Mouse (Mus musculus) midbrain, embryonic 12.5 days (tissue): ENCODE data around the gene Hmgcl. TPM values are rescaled to one million over a fixed set of nuclear protein-coding genes. Genes with fewer than 3 reads are reported as not detected.
"Not testable (repeated sequence)": the region's sequence is repeated elsewhere in the genome, so short reads cannot be mapped to it uniquely, and the experiment has no call there.

Experiments
- ATAC-seq: fragments of 200-750 bp; cut with Nextera tagmentation; 2 replicates; pipeline ENCODE4 v1.8.0; 2017; ENCODE audit warnings: low read depth, moderate TSS enrichment, moderate library complexity; ENCODE audit not compliant: low FRiP score
- H3K27ac ChIP-seq: fragments of 300-500 bp; sonication (generic); replicated peaks from 2 replicates; pipeline ENCODE4 v1.5.1; 2016; ENCODE audit warnings: mild to moderate bottlenecking
- H3K27me3 ChIP-seq: fragments of 300-500 bp; sonication (generic); 2 replicates; pipeline ENCODE4 v1.6.1; 2016; ENCODE audit warnings: mild to moderate bottlenecking
- H3K36me3 ChIP-seq: fragments of 300-500 bp; sonication (generic); 2 replicates; pipeline ENCODE4 v1.6.1; 2016
- H3K4me1 ChIP-seq: fragments of 300-500 bp; sonication (generic); 2 replicates; pipeline ENCODE4 v1.6.1; 2016
- H3K4me2 ChIP-seq: fragments of 300-500 bp; sonication (generic); replicated peaks from 2 replicates; pipeline ENCODE4 v1.6.1; 2016; ENCODE audit warnings: mild to moderate bottlenecking, moderate library complexity
- H3K4me3 ChIP-seq: fragments of 300-500 bp; sonication (generic); 2 replicates; pipeline ENCODE4 v1.5.1; 2016; ENCODE audit warnings: mild to moderate bottlenecking
- H3K9ac ChIP-seq: fragments of 300-500 bp; sonication (generic); replicated peaks from 2 replicates; pipeline ENCODE4 v1.6.1; 2016; ENCODE audit warnings: mild to moderate bottlenecking, moderate library complexity
- H3K9me3 ChIP-seq: fragments of 300-500 bp; sonication (generic); 2 replicates; pipeline ENCODE4 v1.6.1; 2016; ENCODE audit warnings: mild to moderate bottlenecking
- WGBS: fragments of 180-500 bp; shearing (Covaris S2); methylation state at CpG from one replicate; pipeline ENCODE4 v1.1.7; 2016; 5-methylcytosine and 5-hydroxymethylcytosine counted together
- polyA plus RNA-seq: library from polyadenylated mRNA; unstranded; fragments of >200 nt; fragmentation: Nextera tagmentation; extraction: Ambion mirVana; gene quantifications from 2 replicates; pipeline ENCODE4 v1.2.1, GENCODE M21; 2016

The Hmgcl gene
- polyA plus RNA-seq, 1 experiment from 2014 or later, result 54.1 TPM

- Histone ChIP-seq H3K4me1 (no peaks in the 10 kb centered on the region), H3K4me3 (no peak overlapping the region), H3K9me3 (no peaks in the 10 kb centered on the region), H3K9ac (no peak overlapping the region), H3K36me3 (peaks cover 36% of the 10 kb centered on the region), H3K27me3 (no peaks in the 10 kb centered on the region), H3K4me2 (no peak overlapping the region), H3K27ac (no peak overlapping the region)
- 92% methylated on average over 9 of the region's 9 CpGs for WGBS
- ATAC-seq, result no peak
Observed at GRCm38 (mm10) chr4:135929828-135930227, 16.4 kb upstream of the Hmgcl start.

DNA sequence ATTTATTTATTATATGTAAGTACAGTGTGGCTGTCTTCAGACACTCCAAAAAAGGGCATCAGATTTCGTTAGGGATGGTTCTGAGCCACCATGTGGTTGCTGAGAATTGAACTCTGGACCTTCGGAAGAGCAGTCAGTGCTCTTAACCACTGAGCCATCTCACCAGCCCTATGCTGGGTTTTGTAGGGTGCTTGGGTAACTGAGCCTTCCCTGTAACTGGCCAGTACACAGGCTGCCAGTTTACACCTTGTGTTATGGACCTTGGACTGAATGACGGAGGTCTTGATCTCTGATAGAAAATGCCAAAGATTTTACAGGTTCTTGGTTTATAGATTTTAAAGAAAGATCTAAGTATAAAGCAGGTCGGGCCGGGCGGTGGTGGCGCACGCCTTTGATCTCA is 16.0 kb upstream of the Hmgcl start:
- no peak overlapping the region for H3K9ac ChIP-seq
- no peak overlapping the region for H3K4me3 ChIP-seq
- H3K4me2 ChIP-seq, result no peak overlapping the region
- H3K4me1 ChIP-seq, result peaks cover 3% of the 10 kb centered on the region; the same call in 1 of the 2 replicates
- ATAC-seq, result no peak
- H3K27me3 ChIP-seq, result no peaks in the 10 kb centered on the region
- no peak overlapping the region for H3K27ac ChIP-seq
- WGBS, result 94% methylated on average over 8 of the region's 8 CpGs
- H3K36me3 ChIP-seq, result peaks cover 36% of the 10 kb centered on the region
- no peaks in the 10 kb centered on the region for H3K9me3 ChIP-seq

DNA sequence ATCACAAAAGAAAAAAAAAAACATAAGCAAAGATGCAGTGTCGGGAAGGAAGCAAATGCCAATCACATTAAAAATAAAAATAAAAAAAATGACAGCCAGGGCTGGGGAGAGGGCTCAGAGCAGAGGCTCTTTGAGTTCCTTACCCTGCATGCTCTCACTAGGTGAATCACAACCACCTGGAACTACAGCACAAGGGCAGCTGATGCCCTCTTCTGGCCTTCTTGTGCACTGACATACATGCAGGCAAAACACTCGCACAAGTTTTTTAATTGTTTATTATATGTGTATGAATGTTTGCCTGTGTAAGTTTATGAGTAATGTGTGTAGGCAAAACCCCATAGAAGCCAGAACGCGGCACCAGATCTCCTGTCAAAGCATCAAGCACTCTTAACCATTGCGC is 14.4 kb upstream of the Hmgcl start:
- Histone ChIP-seq H3K27me3 (no peaks in the 10 kb centered on the region), H3K9ac (no peak overlapping the region), H3K9me3 (no peaks in the 10 kb centered on the region), H3K4me3 (no peak overlapping the region), H3K4me2 (no peak overlapping the region), H3K36me3 (peaks cover 28% of the 10 kb centered on the region), H3K27ac (no peak overlapping the region), H3K4me1 (peaks cover 4% of the 10 kb centered on the region; the same call in 1 of the 2 replicates)
- ATAC-seq, result no peak
- 68% methylated on average over 5 of the region's 5 CpGs for WGBS

DNA sequence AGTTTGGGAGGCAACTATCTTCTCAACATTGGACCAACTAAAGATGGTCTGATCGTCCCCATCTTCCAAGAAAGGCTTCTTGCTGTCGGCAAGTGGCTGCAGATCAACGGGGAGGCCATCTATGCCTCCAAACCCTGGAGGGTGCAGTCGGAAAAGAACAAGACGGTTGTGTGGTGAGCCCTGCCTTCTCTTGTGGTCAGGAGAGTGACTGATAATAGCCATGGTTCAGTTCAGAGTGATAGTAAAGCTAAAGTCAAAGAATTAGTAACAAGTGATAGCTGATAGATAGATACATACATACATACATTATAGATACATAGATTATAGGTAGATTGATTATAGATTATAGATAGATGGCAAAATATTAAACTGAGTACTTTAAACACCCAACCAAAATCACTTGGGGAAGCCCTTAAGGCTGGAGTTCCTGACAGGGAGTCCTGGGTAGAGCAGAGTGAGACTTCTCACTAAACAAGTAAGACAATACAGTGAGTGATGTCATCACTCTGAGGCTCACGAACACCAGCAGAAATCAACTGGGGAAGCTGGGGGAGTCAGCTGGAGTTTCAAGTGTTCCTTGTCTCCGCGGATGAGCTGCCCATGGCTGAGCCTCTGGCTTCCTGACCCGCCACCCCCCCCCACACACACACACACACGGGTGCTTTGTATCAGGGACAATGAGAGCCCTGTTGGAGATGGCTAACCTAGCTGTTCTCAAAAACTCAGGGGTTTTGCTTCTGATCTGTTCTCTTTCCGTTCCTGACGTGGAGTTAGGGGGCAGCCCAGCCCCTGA is 11.3 kb upstream of the Hmgcl start:
- peaks cover 4% of the 10 kb centered on the region; the same call in 1 of the 2 replicates for H3K4me1 ChIP-seq
- peaks cover 43% of the 10 kb centered on the region for H3K36me3 ChIP-seq
- no peaks in the 10 kb centered on the region for H3K27me3 ChIP-seq
- no peak overlapping the region for H3K4me2 ChIP-seq
- WGBS, result 58% methylated on average over 12 of the region's 12 CpGs
- H3K9me3 ChIP-seq, result no peaks in the 10 kb centered on the region
- H3K4me3 ChIP-seq, result no peak overlapping the region
- ATAC-seq, result no peak
- no peak overlapping the region for H3K9ac ChIP-seq
- H3K27ac ChIP-seq, result no peak overlapping the region

- H3K36me3 ChIP-seq, result peaks cover 41% of the 10 kb centered on the region
- no peak overlapping the region for H3K4me3 ChIP-seq
- H3K4me2 ChIP-seq, result no peak overlapping the region
- H3K9me3 ChIP-seq, result no peaks in the 10 kb centered on the region
- no peaks in the 10 kb centered on the region for H3K27me3 ChIP-seq
- H3K27ac ChIP-seq, result no peak overlapping the region
- H3K9ac ChIP-seq, result no peak overlapping the region
- ATAC-seq, result no peak
- peaks cover 4% of the 10 kb centered on the region; the same call in 1 of the 2 replicates for H3K4me1 ChIP-seq
- WGBS, result 67% methylated on average over 5 of the region's 5 CpGs
Observed at GRCm38 (mm10) chr4:135935502-135935901, 10.7 kb upstream of the Hmgcl start.

GRCm38 (mm10) chr4:135938858-135939257 is 7.4 kb upstream of the Hmgcl start:
- Histone ChIP-seq H3K4me3 (no peak overlapping the region), H3K27ac (no peak overlapping the region), H3K9ac (no peak overlapping the region), H3K4me2 (no peak overlapping the region), H3K9me3 (no peaks in the 10 kb centered on the region), H3K36me3 (peaks cover 34% of the 10 kb centered on the region), H3K27me3 (no peaks in the 10 kb centered on the region), H3K4me1 (peaks cover 4% of the 10 kb centered on the region; the same call in 1 of the 2 replicates)
- WGBS, result 84% methylated on average over 7 of the region's 7 CpGs
- no peak for ATAC-seq

GRCm38 (mm10) chr4:135941026-135941425 is 5.2 kb upstream of the Hmgcl start:
- WGBS, result 84% methylated on average over 8 of the region's 8 CpGs
- not testable (repeated sequence) for H3K27me3 ChIP-seq, ATAC-seq, H3K4me3 ChIP-seq, H3K9me3 ChIP-seq, H3K4me2 ChIP-seq, H3K27ac ChIP-seq, H3K4me1 ChIP-seq, H3K9ac ChIP-seq
- H3K36me3 ChIP-seq, result peaks cover 32% of the 10 kb centered on the region

DNA sequence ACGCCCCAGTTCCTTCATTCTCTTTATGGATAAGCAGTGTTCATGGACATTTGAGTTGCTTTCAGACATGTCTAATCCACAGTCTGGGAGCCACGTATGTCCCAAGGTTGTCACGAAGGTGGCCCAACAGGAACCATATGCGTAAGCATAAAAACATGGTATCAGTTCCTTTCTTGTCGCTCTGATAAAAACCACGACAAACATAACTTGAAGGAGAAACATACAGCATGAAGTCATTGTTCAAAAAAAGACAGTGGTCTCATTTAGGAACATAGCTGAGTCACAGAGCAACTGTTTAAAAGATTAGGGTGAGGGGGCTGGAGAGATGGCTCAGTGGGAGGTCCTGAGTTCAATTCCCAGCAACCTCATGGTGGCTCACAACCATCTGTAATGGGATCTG is 4.1 kb upstream of the Hmgcl start:
- no peak overlapping the region for H3K4me2 ChIP-seq
- peaks cover 10% of the 10 kb centered on the region for H3K4me1 ChIP-seq
- no peaks in the 10 kb centered on the region for H3K27me3 ChIP-seq
- ATAC-seq, result no peak
- H3K9ac ChIP-seq, result no peak overlapping the region
- no peak overlapping the region for H3K4me3 ChIP-seq
- H3K9me3 ChIP-seq, result no peaks in the 10 kb centered on the region
- no peak overlapping the region for H3K27ac ChIP-seq
- peaks cover 32% of the 10 kb centered on the region for H3K36me3 ChIP-seq
- 91% methylated on average over 6 of the region's 6 CpGs for WGBS

- no peak overlapping the region for H3K27ac ChIP-seq
- H3K9me3 ChIP-seq, result no peaks in the 10 kb centered on the region
- H3K4me1 ChIP-seq, result peaks cover 11% of the 10 kb centered on the region
- H3K27me3 ChIP-seq, result no peaks in the 10 kb centered on the region
- H3K36me3 ChIP-seq, result peaks cover 25% of the 10 kb centered on the region
- no peak overlapping the region for H3K4me2 ChIP-seq
- H3K9ac ChIP-seq, result no peak overlapping the region
- ATAC-seq, result no peak
- no peak overlapping the region for H3K4me3 ChIP-seq
- WGBS, result 68% methylated on average over 4 of the region's 4 CpGs
Observed at GRCm38 (mm10) chr4:135943389-135943788, 2.9 kb upstream of the Hmgcl start.

- H3K36me3 ChIP-seq, result peaks cover 7% of the 10 kb centered on the region
- ATAC-seq, result peak; percentile 10; the same call in 1 of the 2 replicates
- H3K4me3 ChIP-seq, result peak overlapping the region; percentile 70
- H3K4me1 ChIP-seq, result peaks cover 11% of the 10 kb centered on the region
- H3K27me3 ChIP-seq, result no peaks in the 10 kb centered on the region
- 81% methylated on average over 10 of the region's 10 CpGs for WGBS
- H3K4me2 ChIP-seq, result peak overlapping the region; percentile 91
- H3K27ac ChIP-seq, result peak overlapping the region; percentile 11
- H3K9me3 ChIP-seq, result no peaks in the 10 kb centered on the region
- peak overlapping the region; percentile 66; the same call in 1 of the 2 replicates for H3K9ac ChIP-seq
Observed at GRCm38 (mm10) chr4:135945706-135946105, 542 bp upstream of the Hmgcl start.

DNA sequence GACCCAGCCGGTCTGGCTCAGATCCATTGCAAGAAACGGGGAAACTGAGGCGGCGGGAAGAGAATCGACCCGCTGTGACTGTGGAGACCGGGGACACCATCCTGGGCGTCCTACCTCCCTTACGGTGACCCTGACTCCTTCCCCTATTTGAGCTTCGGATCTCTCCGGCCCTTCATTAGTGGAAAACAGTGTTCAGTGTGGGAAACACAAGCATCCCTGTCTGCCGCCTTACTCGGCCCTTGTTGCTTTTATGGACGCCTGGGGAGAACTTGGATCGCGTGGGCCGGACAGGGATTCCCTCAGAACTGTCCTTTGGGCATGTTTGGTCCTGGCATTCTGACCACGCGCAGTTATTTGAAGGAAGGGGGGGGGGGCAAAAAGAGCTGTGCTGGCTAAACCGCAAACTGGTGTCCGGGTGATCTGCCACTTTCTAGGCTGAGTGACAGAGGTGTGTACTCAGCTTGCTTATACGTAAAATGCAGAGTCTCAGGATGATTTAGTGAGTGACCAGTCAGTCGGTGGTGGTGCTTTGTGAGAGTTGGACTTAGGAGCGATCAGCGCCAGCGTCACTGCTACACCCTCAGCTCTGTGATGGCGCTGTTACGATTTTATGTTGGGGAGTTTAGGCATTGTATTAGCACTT is 532 bp downstream of the Hmgcl start:
- Histone ChIP-seq H3K27me3 (no peaks in the 10 kb centered on the region), H3K9ac (peak overlapping the region; percentile 66), H3K27ac (peak overlapping the region; percentile 58), H3K4me1 (peaks cover 11% of the 10 kb centered on the region), H3K4me3 (peak overlapping the region; percentile 70), H3K9me3 (no peaks in the 10 kb centered on the region), H3K4me2 (peak overlapping the region; percentile 91), H3K36me3 (peaks cover 10% of the 10 kb centered on the region)
- WGBS, result 4% methylated on average over 28 of the region's 28 CpGs
- 0 out of 2 replicates have a peak, but pooled peaks have one; percentile 19 for ATAC-seq

DNA sequence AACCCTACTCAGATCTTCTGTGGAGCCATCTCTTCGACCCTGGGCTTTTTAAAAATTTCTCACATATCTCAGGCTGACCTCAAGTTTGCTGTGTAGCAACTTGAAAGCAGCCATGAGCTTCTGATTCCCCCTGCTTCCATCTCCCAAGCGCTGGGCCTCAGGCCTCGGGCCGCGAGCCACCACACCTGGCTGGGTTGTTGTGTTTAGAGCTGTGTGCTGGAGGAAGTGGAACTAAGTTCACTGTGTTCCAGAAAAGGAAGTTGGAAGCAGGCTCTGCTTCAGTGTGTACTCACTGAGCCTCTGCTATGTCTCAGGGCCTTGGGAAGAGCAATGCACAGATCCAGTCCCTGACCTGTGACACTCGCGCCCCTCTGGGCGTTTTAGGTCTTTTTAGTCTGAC is 1.9 kb downstream of the Hmgcl start:
- no peak overlapping the region for H3K4me3 ChIP-seq
- H3K27ac ChIP-seq, result no peak overlapping the region
- peaks cover 11% of the 10 kb centered on the region for H3K4me1 ChIP-seq
- WGBS, result 94% methylated on average over 8 of the region's 8 CpGs
- H3K27me3 ChIP-seq, result no peaks in the 10 kb centered on the region
- H3K9me3 ChIP-seq, result no peaks in the 10 kb centered on the region
- H3K4me2 ChIP-seq, result no peak overlapping the region
- peaks cover 20% of the 10 kb centered on the region for H3K36me3 ChIP-seq
- no peak overlapping the region for H3K9ac ChIP-seq
- no peak for ATAC-seq
